Mouse (Mus musculus) E14TG2a.4 (cell line): ENCODE data around the gene Spout1.

Source experiments
- H3K27me3 ChIP-seq: 2 replicates; pipeline ENCODE4 v1.6.1; 2014; ENCODE audit warnings: low read length, control low read depth; ENCODE audit not compliant: insufficient read depth
- H3K36me3 ChIP-seq: 2 replicates; pipeline ENCODE4 v1.6.1; 2014; ENCODE audit warnings: low read length, control low read depth; ENCODE audit not compliant: insufficient read depth
- H3K4me1 ChIP-seq: replicated peaks from 2 replicates; pipeline ENCODE4 v1.6.1; 2014; ENCODE audit warnings: low read depth, low read length, control low read depth
- H3K4me3 ChIP-seq: replicated peaks from 2 replicates; pipeline ENCODE4 v1.5.1; 2014; ENCODE audit warnings: mild to moderate bottlenecking, low read length
- H3K9me3 ChIP-seq: 2 replicates; pipeline ENCODE4 v1.6.1; 2014; ENCODE audit warnings: low read length, control low read depth
- CTCF ChIP-seq: conservative IDR thresholded peaks from 2 replicates; pipeline ENCODE4 v1.5.1; 2014; ENCODE audit warnings: low read length
- NANOG ChIP-seq: IDR thresholded peaks from 2 replicates; pipeline ENCODE4 v1.6.1; 2014; ENCODE audit warnings: borderline replicate concordance, low read length, mixed read lengths
- POU5F1 ChIP-seq: IDR thresholded peaks from 2 replicates; pipeline ENCODE4 v1.6.1; 2014; ENCODE audit warnings: low read length, borderline replicate concordance

Spout1 gene

DNA sequence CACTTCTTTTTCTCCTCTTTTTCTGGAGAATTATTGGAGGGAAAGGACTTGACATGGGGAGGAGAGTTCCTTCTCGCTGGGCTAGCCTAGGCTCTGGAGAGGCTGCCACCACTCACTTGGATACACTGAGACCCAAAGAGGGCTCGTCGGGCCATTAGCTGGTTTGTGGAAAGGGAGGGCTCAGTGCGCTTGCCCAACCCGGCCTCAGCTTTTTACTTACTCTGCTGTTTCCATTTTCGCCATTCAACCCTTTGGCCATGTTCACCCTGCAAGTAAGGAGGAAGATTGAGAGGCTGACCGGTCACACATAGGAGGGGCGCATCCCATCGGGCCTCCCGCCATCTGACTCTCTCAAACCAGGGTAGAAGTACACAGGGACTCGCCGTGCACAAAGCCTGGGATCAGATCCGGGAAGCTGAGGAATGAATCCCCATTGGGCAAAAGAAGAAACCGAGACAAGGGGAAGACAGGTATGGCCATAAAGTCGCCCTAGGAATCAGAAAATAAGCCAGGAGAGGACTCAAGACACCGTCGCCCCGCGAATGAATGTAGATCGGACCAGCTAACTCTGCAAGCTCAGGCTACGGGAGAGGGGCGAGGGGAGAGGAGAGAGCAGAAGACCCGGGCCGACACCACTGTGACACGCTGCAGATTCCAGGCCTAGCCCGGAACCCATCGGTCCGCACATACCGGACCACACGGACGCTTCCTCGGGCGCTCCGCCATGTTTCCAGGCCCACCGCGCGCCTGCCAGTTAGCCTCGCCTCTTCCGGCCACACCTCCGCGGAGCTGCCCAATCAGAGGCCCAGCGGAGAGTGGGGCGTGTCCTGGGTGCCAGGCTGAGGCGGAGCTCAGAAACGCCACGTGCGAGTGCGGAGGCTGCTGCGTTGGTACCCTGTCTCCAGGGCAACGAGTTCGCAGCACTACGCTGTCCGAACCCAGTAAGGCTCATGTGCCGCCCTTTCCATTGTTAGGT is at the start of gene Spout1:
Spout1 (minus strand) TSS at position 760 of the 976 bp plus-strand sequence.
- no peak for TF ChIP-seq NANOG
- TF ChIP-seq CTCF, result no peak
- no peak for TF ChIP-seq POU5F1
- H3K36me3 ChIP-seq, result peaks cover 45% of the 10 kb centered on the region
- H3K27me3 ChIP-seq, result no peaks in the 10 kb centered on the region
- peak within 1 kb of the TSS; percentile 96 for H3K4me3 ChIP-seq
- H3K4me1 ChIP-seq, result peaks cover 39% of the 10 kb centered on the region
- no peaks in the 10 kb centered on the region for H3K9me3 ChIP-seq

DNA sequence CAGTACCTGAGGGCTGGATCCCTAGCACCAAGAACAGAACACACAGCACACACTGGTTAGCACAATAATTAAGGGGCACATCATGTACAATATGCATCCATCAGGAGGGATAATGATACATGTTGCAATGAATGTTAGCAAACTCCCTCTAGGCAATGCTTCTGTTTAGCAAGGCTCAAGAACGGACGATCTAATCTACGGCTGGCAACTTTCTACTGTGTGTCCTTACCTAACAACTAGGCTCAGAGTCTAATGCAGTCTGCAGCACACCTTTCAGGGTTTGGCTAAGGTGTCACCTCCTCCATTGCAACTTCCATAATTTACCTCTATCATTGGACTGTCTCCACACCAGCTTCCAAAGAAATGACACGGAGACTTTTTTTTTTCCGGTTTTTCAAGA is 38.0 kb upstream of the Spout1 start:
- no peak overlapping the region for H3K4me3 ChIP-seq
- H3K27me3 ChIP-seq, result no peaks in the 10 kb centered on the region
- peaks cover 8% of the 10 kb centered on the region for H3K4me1 ChIP-seq
- TF ChIP-seq NANOG (no peak), CTCF (no peak), POU5F1 (no peak)
- no peaks in the 10 kb centered on the region for H3K36me3 ChIP-seq
- H3K9me3 ChIP-seq, result peaks cover 55% of the 10 kb centered on the region

DNA sequence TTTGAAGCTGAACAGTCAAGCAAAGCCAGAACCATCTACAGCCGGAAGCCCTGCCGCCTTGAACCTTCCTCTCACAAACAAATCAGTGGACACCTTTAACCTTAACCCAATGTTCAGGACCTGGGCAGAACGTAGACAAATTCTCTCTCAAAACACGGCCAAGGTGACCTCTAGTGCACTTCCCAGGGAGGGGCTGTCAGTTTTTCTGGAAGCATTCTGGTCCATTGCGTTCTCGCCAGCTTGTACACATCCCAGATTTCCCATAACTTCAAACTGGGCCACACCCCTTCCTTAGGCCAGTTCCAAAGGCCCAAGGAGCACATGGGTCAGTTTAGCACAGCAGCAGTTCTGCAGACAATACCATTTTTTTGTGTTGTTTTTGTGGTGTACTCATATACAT is 37.2 kb upstream of the Spout1 start:
- H3K27me3 ChIP-seq, result no peaks in the 10 kb centered on the region
- H3K36me3 ChIP-seq, result no peaks in the 10 kb centered on the region
- H3K9me3 ChIP-seq, result peaks cover 55% of the 10 kb centered on the region
- H3K4me3 ChIP-seq, result no peak overlapping the region
- TF ChIP-seq NANOG (no peak), CTCF (no peak), POU5F1 (no peak)
- H3K4me1 ChIP-seq, result peaks cover 12% of the 10 kb centered on the region

DNA sequence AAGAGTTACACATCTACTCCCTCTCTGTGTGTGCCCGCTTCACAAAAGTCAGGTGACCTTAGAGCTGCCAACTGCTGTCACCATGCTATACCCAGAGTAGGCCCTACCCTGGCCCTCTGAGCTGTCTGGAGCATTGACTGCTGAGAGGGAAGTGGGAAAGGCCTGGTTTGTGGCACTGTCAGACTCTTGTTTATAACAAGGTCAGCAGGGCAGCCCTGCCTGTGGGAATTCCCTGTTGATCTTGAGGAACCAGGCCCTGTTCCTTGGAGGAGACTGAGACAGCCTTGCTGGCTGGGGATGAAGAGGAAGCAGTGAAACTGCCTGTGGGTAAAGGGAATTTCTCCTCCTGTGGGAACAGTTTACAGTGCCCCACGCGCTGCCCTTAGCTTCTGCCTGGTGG is 36.5 kb upstream of the Spout1 start:
- H3K4me3 ChIP-seq, result no peak overlapping the region
- H3K36me3 ChIP-seq, result no peaks in the 10 kb centered on the region
- TF ChIP-seq CTCF (no peak), NANOG (no peak), POU5F1 (no peak)
- H3K27me3 ChIP-seq, result no peaks in the 10 kb centered on the region
- peaks cover 16% of the 10 kb centered on the region for H3K4me1 ChIP-seq
- H3K9me3 ChIP-seq, result peaks cover 55% of the 10 kb centered on the region

DNA sequence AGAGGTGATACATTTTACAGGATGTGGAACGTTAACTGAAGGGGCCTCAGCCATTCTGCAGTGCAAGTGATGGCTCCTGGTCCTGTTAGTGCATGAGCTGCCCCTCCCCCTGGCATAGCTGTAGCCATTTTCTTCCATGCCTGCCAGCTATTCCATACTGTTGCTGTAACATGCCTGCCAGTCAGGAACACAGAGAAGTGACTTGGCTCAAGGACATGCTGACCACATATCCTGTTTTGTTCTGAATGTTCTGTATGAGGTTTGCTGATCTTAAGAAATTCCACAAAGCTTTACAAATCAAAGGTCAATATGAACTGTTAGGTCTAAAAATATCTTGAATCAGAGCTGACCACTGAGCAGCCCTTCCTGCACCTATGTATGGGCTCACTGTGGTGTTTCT is 34.7 kb upstream of the Spout1 start:
- Histone ChIP-seq H3K9me3 (peaks cover 51% of the 10 kb centered on the region), H3K36me3 (no peaks in the 10 kb centered on the region), H3K4me3 (no peak overlapping the region), H3K4me1 (peaks cover 16% of the 10 kb centered on the region), H3K27me3 (no peaks in the 10 kb centered on the region)
- no peak for TF ChIP-seq POU5F1
- no peak for TF ChIP-seq CTCF

DNA sequence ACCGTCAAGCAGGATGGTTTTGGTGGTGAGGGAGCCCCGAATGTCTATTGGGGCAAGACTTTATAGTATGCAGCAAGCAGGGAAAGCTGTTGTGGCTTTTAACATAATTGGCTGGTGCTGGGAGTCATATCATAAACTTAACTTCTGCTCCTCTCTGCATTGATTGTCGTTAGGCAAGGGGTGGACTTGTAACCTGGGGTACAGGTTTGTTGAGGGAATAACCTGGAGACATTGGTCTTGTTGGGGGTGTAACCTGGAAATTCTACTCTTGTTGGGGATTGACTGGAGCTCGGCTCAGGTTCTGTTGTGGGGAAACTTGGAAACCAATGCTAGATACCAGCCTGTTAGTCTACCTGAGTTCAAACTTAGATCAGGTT is 33.9 kb upstream of the Spout1 start:
- H3K4me1 ChIP-seq, result peaks cover 16% of the 10 kb centered on the region
- TF ChIP-seq POU5F1 (no peak), CTCF (no peak), NANOG (no peak)
- H3K9me3 ChIP-seq, result peaks cover 43% of the 10 kb centered on the region

DNA sequence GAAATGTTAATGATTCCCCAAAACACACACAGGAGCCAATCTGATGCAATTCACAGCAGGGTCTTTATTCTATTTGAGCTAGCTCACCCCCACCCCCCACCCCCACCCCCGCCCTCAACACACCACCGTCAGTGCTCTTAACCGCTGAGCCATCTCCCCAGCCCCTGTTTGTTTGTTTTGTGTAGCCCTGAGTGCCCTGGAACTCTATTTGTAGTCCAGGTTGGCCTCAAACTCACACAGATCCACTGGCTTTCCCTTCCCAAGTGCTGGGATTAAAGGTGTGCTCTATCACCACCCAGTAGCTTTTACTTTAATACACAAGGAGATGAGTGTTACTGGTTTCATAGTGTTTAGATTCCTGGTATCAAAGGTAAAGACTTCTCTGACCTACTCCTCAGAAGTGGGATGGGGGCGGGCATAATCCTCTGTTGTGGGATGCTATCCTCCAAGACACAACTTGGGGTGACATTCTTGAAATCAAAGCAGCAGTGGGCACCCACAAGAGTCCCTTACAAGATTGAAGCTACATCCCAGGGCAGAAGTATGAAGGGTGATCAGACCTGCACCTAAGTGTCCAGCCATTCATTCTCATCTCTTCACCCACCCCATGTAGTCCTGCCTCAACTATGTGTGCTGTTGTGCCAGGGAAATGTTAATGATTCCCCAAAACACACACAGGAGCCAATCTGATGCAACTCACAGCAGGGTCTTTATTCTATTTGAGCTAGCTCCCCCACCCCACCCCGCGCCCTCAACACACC is 33.3 kb upstream of the Spout1 start:
- Histone ChIP-seq H3K27me3 (peaks cover 5% of the 10 kb centered on the region; the same call in 1 of the 2 replicates), H3K9me3 (peaks cover 37% of the 10 kb centered on the region), H3K4me3 (no peak overlapping the region), H3K36me3 (no peaks in the 10 kb centered on the region), H3K4me1 (peaks cover 18% of the 10 kb centered on the region)
- no peak for TF ChIP-seq POU5F1
- no peak for TF ChIP-seq CTCF
- TF ChIP-seq NANOG, result no peak

More for the DNA sequence above, 33.9 kb upstream of the Spout1 start:
- no peaks in the 10 kb centered on the region for H3K27me3 ChIP-seq
- no peaks in the 10 kb centered on the region for H3K36me3 ChIP-seq
- no peak overlapping the region for H3K4me3 ChIP-seq

DNA sequence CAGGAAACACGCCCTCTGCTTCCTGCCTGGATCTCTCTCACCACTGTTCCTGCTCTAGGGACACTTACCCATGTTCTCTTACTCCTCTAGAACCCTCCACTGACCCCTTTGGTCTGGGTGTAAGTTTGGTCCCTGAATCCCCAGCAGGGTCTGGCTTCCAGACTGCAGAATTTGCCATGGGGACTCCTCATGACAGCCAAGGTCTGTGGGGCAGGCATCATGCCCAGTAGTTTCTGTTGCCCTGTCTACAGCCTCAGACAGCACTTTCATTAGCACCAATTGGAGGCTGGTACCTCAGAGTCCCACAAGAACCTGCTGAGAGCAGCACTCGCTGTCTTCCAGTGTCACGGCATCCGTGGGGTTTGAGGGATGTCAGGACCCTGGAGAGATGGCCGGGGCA is 29.6 kb upstream of the Spout1 start:
- Histone ChIP-seq H3K27me3 (peaks cover 8% of the 10 kb centered on the region; the same call in 1 of the 2 replicates), H3K4me1 (peaks cover 39% of the 10 kb centered on the region), H3K9me3 (peaks cover 2% of the 10 kb centered on the region; the same call in 1 of the 2 replicates), H3K4me3 (no peak overlapping the region), H3K36me3 (no peaks in the 10 kb centered on the region)
- TF ChIP-seq NANOG, result no peak
- TF ChIP-seq CTCF, result no peak
- TF ChIP-seq POU5F1, result no peak
